Mouse (Mus musculus) ES-E14 (cell line): ENCODE results near the gene Ide. TPM values are rescaled to one million over a fixed set of nuclear protein-coding genes. Genes with fewer than 3 reads are reported as not detected.

ENCODE experiments used
- DNase-seq: peaks from one replicate; pipeline ENCODE4 v3.0.0-alpha.2; 2013; ENCODE audit warnings: low read depth, low spot score
- H3K27ac ChIP-seq: 2 replicates; pipeline ENCODE4 v1.5.1; 2012; ENCODE audit warnings: low read depth, mild to moderate bottlenecking, low read length, moderate library complexity, mixed read lengths; ENCODE audit not compliant: poor library complexity, insufficient read depth, severe bottlenecking
- H3K36me3 ChIP-seq: 2 replicates; pipeline ENCODE4 v1.6.1; 2012; ENCODE audit warnings: mild to moderate bottlenecking, low read length, moderate library complexity, mixed read lengths; ENCODE audit not compliant: control insufficient read depth, poor library complexity, insufficient read depth, severe bottlenecking
- H3K4me1 ChIP-seq, 2 experiments: fragments of 150-350 bp in 1 of 2; sonication (generic) in 1 of 2; 2 replicates each; pipeline ENCODE4 v1.6.1; 2012; ENCODE audit warnings: low read length in 2 of 2, mild to moderate bottlenecking in 1 of 2, mixed read lengths in 1 of 2; ENCODE audit not compliant: control insufficient read depth in 2 of 2, insufficient read depth in 2 of 2, poor library complexity in 1 of 2
- H3K4me3 ChIP-seq, 2 experiments: fragments of 150-350 bp in 1 of 2; sonication (generic) in 1 of 2; 2 replicates each; pipeline ENCODE4 v1.5.1; 2012; ENCODE audit warnings: low read length in 2 of 2, low read depth in 1 of 2, mild to moderate bottlenecking in 1 of 2, mixed read lengths in 1 of 2; ENCODE audit not compliant: insufficient read depth in 1 of 2, poor library complexity in 1 of 2, severe bottlenecking in 1 of 2
- H3K9ac ChIP-seq: 2 replicates; pipeline ENCODE4 v1.6.1; 2012; ENCODE audit warnings: low read depth, mild to moderate bottlenecking, low read length, mixed read lengths; ENCODE audit not compliant: poor library complexity, insufficient read depth, severe bottlenecking
- H3K9me3 ChIP-seq: fragments of 150-350 bp; sonication (generic); 2 replicates; pipeline ENCODE4 v1.6.1; 2012; ENCODE audit warnings: low read depth, mild to moderate bottlenecking, low read length; ENCODE audit not compliant: control insufficient read depth, insufficient read depth
- CHD2 ChIP-seq: IDR thresholded peaks from 2 replicates; pipeline ENCODE4 v1.6.1; 2014; ENCODE audit warnings: mild to moderate bottlenecking, low read depth, low read length, inconsistent platforms
- HCFC1 ChIP-seq: IDR thresholded peaks from 2 replicates; pipeline ENCODE4 v1.6.1; 2012; ENCODE audit warnings: low read length, inconsistent platforms, borderline replicate concordance; ENCODE audit not compliant: insufficient read depth
- MAFK ChIP-seq: IDR thresholded peaks from 2 replicates; pipeline ENCODE4 v1.6.1; 2014; ENCODE audit warnings: mild to moderate bottlenecking, low read depth, low read length, inconsistent platforms; ENCODE audit not compliant: insufficient read depth
- ZC3H11A ChIP-seq: IDR thresholded peaks from 2 replicates; pipeline ENCODE4 v1.6.1; 2012; ENCODE audit warnings: low read depth, mild to moderate bottlenecking, inconsistent platforms, low read length, borderline replicate concordance
- ZNF384 ChIP-seq: IDR thresholded peaks from 2 replicates; pipeline ENCODE4 v1.6.1; 2012; ENCODE audit warnings: low read depth, low read length, inconsistent platforms
- in situ Hi-C, 2 experiments: fragments of 600-800 bp; cut with MboI; formaldehyde crosslinking; loops; one replicate each; pipeline ENCODE4 v1.15.1; 2025; ENCODE audit warnings: low sequenced_read_pairs in 2 of 2, inconsistent platforms in 1 of 2; ENCODE audit not compliant: unreplicated experiment in 2 of 2
- total RNA-seq: library from RNA; depleted of rRNA; stranded (reverse); fragments of 300-350 nt; gene quantifications from 2 replicates; pipeline ENCODE4 v1.2.3, GENCODE M21; 2012

Ide gene
- total RNA-seq, 1 experiment, result 44.8 TPM

DNA sequence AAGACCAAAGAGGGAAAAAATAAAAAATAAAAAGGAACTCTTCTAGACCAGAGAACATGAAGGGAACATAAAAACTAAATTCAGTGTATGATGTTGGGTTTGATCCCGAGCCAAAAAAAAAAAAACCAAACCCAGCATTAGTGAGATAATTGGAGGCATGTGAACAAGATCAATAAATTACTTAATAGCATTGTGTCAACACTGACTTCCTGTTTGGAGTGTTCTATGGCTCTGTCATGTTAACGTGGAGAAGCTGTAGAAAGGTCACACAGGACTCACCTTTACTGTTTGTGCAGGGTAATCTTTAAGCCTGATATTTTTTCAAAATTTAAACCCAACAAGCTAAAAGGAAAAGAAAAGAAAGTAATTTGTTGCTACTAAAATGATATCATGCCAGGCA, 94.9 kb downstream of the Ide start:
- Histone ChIP-seq H3K4me1 (peaks cover 0 to 2% of the 10 kb centered on the region in 2 experiments; a peak in 3 of 4 replicates), H3K36me3 (no peaks in the 10 kb centered on the region), H3K4me3 (no peak overlapping the region), H3K27ac (no peak overlapping the region), H3K9ac (no peak overlapping the region), H3K9me3 (no peaks in the 10 kb centered on the region)
- DNase-seq, result no peak
- TF ChIP-seq MAFK (no peak), ZNF384 (no peak), HCFC1 (no peak), CHD2 (no peak), ZC3H11A (no peak)
- in situ Hi-C loops, result no loop called here

DNA sequence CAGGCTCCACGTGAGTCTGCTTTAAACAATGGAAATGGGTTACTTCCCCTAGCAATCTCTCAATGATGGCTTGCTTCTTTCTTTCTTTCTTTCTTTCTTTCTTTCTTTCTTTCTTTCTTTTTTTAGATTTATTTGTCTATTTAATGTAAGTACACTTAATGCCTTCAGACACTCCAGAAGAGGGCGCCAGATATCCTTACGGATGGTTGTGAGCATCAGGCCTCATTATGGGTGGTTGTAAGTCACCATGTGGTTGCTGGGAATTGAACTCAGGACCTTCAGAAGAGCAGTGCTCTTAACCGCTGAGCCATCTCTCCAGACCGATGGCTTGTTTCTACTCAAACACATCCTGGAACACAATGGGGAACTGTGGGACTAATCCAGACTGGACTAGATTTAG, 96.5 kb downstream of the Ide start:
- TF ChIP-seq CHD2 (no peak), ZC3H11A (no peak), MAFK (no peak), HCFC1 (no peak), ZNF384 (no peak)
- in situ Hi-C loops, result no loop called here
- no peak for DNase-seq
- H3K36me3 ChIP-seq, result no peaks in the 10 kb centered on the region
- H3K4me3 ChIP-seq, result no peak overlapping the region
- H3K9ac ChIP-seq, result no peak overlapping the region
- H3K4me1 ChIP-seq, result peaks cover 0 to 2% of the 10 kb centered on the region in 2 experiments; a peak in 3 of 4 replicates
- no peak overlapping the region for H3K27ac ChIP-seq
- no peaks in the 10 kb centered on the region for H3K9me3 ChIP-seq

DNA sequence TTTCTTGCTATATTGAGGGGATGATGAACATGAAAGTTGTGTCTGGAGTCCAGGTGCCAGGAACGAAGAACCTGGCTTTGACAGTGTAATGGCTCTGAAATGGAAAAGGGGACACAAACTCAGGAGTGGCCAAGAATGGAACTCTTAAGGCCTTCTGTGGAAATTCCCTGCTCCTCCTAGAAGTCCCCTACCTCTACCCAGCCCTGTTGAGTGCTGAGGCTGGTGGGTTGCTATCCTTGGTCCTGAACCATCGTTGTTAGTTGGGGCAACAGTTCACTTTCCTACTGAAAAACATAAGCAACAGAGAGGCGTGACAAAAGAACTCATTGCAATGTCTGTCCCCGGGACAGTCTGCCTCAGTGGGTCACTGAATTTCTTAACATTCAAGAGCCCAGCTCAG, 98.6 kb downstream of the Ide start:
- H3K9ac ChIP-seq, result no peak overlapping the region
- TF ChIP-seq HCFC1 (no peak), MAFK (no peak), ZC3H11A (no peak), ZNF384 (no peak), CHD2 (no peak)
- no peak overlapping the region for H3K27ac ChIP-seq
- no peaks in the 10 kb centered on the region for H3K9me3 ChIP-seq
- H3K4me1 ChIP-seq, result peaks cover 0 to 2% of the 10 kb centered on the region in 2 experiments; a peak in 3 of 4 replicates
- in situ Hi-C loops, result no loop called here
- DNase-seq, result peak; percentile 60
- H3K36me3 ChIP-seq, result no peaks in the 10 kb centered on the region
- H3K4me3 ChIP-seq, result no peak overlapping the region

DNA sequence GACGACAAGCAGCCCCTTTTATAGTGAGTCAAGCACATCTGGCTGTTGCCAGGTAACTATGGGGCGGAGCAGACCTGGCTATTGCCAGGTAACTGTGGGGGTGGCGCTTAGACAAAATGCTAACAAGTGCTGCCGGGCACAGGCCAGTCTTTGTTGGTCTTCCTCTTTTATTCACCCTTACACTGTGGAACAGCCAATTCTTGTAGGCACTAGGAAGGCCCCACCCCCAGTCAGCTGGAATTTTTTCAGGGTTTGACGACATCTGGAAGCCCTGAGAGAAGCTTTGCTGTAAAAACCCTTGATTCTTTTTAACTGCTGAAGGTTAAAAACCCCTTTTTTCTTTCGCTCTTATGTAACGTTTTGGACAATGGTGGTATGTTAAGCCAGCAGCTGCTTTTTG, 99.0 kb downstream of the Ide start:
- Histone ChIP-seq H3K27ac (no peak overlapping the region), H3K9me3 (no peaks in the 10 kb centered on the region), H3K4me1 (peaks cover 0 to 2% of the 10 kb centered on the region in 2 experiments; a peak in 3 of 4 replicates), H3K4me3 (no peak overlapping the region), H3K36me3 (no peaks in the 10 kb centered on the region), H3K9ac (no peak overlapping the region)
- in situ Hi-C loops, result no loop called here
- no peak for TF ChIP-seq ZNF384
- TF ChIP-seq CHD2, result no peak
- TF ChIP-seq MAFK, result no peak
- TF ChIP-seq HCFC1, result no peak
- no peak for TF ChIP-seq ZC3H11A
- DNase-seq, result no peak

DNA sequence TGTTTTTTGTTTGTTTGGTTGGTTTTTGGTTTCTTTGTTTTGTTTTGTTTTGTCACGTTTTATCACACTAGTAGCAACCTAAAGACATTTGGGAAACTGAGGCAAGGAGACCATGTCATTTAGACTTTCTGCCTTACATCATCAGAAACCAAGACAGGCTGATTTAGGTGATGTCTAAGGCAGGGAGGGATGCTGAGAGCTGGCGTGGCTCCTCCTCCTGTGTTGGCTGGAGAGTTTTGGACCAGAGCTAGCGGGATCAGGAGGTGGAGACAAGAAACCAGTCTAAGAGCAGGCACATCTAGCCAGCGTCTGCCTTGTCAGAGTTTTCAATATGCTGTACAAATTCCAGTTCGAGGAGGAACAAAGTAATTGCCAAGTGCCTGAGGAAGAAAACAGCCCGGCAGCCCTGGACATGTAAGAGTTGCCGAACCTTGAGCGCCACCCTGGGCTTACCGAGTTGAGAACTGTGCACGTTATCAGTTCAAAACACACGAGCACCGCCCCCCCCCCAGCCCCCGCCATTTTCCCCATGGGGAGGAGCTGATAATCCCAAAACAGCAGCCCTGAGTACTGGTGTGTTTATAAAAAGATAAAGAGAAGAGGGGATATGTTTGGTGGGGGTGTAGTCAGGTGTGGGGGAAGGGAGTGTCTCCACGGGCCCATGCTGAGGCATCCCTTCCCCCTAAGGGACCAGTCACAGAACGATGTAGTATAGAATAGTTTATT, 99.8 kb downstream of the Ide start:
- peaks cover 0 to 4% of the 10 kb centered on the region in 2 experiments; a peak in 3 of 4 replicates for H3K4me1 ChIP-seq
- no peak for DNase-seq
- peak overlapping the region in 1 of 2 experiments; percentile 32; a peak in 2 of 4 replicates for H3K4me3 ChIP-seq
- H3K9ac ChIP-seq, result no peak overlapping the region
- no peaks in the 10 kb centered on the region for H3K36me3 ChIP-seq
- H3K27ac ChIP-seq, result no peak overlapping the region
- TF ChIP-seq ZC3H11A (no peak), HCFC1 (no peak), ZNF384 (no peak), CHD2 (no peak), MAFK (no peak)
- no peaks in the 10 kb centered on the region for H3K9me3 ChIP-seq
- in situ Hi-C loops, result no loop called here
